Mouse (Mus musculus) inflammation-experienced regulatory T-cells, adult 6 months (primary cell): Measurements from ENCODE around the gene Csrnp2. TPM values are rescaled to one million over a fixed set of nuclear protein-coding genes. Genes with fewer than 3 reads are reported as not detected.
"Not testable (repeated sequence)": the region's sequence is repeated elsewhere in the genome, so short reads cannot be mapped to it uniquely, and the experiment has no call there.

Experiments used
- ATAC-seq: one replicate; pipeline ENCODE4 v1.8.0; 2017
- polyA plus RNA-seq, 3 experiments: library from polyadenylated mRNA; unstranded; fragments of 100-300 nt; shearing (Covaris generic); gene quantifications; one replicate each; pipeline ENCODE4 v1.2.1; 2017

The Csrnp2 gene
- 1 to 10 TPM in 2 of 3 experiments, under 1 TPM in 1; 0.91 to 1.8 (median 1.5) TPM for polyA plus RNA-seq

DNA sequence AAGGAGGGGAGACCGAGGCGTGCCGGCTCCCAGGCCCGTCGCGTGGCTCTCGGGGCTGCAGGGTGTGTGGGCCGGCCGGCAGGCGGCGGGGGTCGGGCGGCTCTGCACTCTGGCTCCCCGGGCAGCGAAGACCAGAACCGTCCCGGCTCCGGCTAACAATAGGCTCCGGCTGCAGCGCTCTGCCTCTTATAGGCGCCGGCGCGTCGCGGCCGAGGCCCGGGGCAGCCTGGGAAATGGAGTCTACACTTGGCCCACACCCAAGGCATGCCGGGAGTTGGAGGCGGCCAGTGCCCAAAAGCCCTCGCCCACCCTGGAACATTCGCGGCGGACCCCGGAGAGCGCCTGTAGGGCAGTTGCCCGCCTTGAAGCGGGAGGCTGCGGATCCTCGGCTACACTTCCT, at the start of gene Csrnp2:
Csrnp2 (minus strand) TSS at position 387 of the 400 bp plus-strand sequence.
- peak; percentile 97 for ATAC-seq

DNA sequence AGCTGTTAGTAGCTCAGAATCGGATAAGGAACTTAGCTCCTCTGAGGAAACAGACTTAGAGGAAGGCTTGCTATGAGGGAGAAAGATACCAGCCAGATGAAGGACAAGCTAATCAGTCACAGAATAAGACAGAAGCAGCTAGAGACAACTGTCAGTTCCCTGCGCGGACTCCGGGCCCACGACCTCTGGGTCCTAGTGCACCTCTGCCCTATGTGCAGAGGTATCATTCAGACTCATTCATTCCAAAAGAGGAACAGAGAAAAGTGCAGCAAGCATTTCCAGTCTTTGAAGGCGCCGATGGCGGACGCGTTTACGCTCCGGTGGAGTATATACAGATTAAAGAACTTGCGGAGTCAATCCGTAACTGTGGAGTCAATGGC, 48.4 kb upstream of the Csrnp2 start:
- not testable (repeated sequence) for ATAC-seq

DNA sequence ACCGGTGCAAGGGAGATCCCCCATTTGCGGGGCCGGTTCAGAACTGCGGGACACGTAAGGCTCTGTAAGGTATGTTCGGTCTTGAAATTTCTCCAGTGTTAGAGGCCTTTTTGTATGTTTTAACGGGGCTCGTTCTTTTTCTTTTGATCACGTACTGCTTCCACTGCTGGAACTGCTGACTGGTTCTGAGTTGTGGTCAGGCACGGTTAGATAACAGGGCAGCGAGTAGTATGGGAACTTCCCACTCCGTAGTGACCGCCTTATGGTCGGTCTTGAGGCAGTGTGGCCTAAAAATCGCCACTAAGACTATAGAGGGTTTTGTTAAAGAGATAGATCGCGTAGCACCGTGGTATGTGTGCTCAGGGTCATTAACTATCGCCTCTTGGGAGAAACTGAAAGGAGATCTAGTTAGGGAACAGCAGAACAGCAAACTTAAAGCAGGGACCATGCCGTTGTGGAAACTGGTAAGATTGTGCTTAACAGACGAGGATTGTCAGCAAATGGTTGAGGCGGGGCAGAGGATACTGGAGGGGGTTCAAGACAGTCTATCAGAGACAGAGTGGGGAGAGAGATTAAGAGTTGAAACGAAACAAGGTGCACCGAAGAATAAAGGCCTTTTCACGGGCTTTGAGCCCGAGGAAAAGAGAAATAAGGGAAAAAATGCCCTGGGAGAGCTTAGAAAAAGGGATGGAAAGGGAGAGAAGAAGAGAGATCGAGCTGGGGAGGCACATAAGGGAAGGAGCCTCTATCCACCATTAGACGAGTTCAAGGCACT, 47.8 kb upstream of the Csrnp2 start:
- not testable (repeated sequence) for ATAC-seq

DNA sequence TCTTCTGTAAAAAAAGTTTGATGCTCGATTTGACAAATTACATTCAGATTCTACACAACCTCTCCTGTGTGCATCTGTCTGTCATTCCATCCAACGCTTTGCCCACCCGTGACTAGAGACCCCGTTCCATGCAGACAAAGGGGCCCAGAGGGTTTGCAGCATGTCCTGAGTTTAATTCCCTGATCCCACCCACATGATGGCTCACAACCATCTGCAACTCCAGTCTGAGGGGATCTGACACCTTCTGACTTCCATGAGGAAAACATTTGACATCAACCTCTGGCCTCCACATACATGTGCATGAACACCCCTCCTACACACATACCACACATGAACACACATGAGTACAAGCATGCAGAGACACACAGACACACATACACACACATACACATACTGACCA, 46.1 kb upstream of the Csrnp2 start:
- ATAC-seq: no peak

DNA sequence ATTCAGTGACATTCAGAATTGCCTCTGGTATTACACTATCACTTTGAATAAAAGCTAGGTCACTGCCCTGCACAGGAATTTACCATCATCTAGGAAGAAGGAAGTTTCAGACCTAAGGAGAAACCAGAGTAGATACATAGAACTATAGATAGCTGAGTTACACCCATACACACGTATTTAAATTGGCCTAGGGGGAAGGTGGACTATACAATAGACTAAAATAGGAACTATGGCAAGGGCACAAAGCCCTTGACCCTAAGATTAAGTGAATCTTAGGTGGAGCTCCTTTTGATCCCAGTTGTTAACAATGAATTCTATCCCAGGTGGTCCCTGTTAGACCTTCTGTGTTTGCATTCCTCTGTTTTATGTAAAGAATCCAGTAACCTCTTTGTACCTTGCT, 45.7 kb upstream of the Csrnp2 start:
- ATAC-seq: not testable (repeated sequence)

DNA sequence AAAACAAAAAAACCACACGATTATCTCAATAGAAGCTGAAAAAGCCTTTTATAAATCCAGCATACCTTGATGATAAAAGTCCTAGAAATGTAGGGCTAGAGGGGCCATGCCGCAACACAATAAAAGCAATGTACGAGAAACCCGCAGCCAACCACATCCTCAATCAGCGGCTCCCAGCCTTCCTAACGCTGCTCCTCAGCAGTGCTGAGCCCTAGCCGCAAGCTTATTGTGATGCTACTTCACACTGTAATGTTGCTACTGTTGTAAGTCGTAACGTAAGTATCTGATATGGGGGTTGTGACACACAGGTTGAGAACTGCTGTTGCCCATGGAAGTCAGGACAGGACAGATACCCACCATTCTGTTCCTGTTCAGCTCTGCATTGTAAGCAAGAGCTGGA, 44.1 kb upstream of the Csrnp2 start:
- ATAC-seq: no peak

DNA sequence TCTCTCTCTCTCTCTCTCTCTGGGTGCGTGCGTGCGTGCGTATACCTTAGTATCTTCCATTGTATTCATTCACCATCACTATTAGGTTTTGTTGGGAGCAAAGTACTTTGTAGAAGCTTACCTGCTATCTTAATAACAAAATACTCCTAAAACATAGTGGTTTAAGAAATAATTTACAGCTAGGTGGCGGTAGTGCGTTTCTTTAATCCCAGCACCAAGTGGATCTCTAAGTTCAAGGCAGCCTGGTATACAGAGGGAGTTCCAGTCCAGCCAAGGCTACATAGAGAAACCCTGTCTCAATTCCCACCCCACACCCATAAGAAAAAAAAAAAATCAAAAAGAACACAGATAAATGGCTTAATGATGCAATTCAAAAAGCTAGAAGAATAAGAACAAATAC, 42.6 kb upstream of the Csrnp2 start:
- peak; percentile 68 for ATAC-seq

DNA sequence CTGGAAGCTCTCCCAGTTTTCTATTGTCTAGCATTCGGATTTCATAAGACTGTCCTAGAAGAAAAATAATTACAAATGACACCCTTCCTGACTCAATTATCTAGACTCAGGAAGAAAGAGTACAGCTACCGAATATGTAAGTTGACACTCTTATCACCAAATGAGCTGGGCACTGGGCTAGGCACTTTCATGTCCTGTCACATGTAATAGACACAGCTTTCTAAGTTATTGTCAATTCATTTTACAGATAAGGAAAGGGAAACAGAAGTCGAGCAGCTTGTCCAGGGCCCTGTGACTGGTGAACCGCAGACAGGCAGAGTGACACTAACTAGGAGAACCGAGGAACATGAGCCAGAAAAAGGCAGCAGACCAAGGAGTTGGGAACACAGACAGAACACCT, 32.6 kb upstream of the Csrnp2 start:
- ATAC-seq: no peak

DNA sequence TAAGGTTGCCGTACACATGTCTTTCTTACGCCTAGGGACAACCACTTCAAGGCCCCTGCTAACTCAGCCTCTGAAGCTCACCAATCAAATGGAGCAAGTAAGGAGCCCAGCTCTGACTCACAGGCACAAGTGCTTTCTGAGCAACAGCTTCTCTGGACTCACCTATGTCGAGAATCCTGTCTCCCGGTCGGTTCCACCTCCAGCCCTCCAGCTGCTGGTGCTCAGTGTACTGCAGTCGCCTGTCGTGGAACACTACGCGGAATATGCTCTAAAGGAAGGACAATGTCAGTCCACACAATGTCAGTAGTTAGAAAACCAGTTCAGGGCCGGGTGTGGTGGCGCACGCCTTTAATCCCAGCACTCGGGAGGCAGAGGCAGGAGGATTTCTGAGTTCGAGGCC, 30.1 kb upstream of the Csrnp2 start:
- ATAC-seq: no peak

DNA sequence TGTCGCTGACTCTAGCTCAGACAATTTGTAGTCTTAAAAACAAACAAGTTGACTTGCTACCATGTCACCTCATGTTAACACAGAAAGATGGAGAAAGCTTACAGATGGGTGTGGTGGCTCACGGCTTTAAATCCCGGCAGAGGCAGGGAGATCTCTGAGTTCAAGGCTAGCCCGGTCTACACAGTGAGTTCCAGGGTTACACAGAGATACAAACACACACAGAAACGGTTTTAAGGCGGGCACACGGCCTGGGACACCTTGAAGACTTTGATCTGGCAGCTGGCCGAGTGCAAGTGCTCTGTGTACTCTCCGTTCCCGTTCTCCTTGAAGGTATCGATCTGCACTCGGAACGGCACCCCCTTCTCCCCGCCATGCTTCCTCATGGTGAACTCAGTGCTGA, 25.0 kb upstream of the Csrnp2 start:
- ATAC-seq: no peak

DNA sequence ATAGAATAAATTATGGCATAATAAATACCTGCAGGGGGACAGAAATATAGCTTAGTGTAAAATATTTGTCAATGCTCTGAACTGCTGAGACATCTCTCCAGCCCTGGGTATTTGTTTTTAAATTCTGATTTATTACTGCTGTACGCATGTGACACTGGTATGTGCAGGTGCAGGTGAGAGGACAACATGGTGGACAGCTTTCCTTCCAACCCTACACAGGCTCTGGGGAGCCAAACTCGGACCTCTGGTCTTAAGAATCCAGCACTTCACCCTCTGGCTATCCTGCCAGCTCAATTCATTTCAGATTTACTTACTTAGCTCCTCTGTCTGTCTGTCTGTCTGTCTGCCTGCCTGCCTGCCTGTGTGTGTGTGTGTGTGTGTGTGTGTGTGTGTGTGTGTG, 19.8 kb upstream of the Csrnp2 start:
- ATAC-seq: no peak

DNA sequence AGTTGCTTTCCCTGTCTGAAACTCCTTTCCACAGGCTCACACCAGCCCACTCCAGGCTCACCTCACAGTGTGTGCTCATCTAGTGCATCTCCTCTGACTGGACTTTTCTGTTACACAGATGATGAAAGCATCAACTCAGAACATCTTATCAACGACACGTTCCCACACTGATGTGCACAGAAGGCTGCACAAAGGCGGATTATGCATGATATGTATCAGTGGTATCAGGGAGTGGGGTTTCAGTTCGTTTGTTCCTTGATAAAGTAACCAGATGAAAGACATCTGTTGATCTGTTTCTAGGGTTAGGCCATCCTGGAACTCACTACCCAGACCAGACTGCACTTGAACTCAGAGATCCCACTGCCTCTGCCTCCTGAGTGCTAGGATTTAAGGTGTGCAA, 18.1 kb upstream of the Csrnp2 start:
- ATAC-seq: no peak

DNA sequence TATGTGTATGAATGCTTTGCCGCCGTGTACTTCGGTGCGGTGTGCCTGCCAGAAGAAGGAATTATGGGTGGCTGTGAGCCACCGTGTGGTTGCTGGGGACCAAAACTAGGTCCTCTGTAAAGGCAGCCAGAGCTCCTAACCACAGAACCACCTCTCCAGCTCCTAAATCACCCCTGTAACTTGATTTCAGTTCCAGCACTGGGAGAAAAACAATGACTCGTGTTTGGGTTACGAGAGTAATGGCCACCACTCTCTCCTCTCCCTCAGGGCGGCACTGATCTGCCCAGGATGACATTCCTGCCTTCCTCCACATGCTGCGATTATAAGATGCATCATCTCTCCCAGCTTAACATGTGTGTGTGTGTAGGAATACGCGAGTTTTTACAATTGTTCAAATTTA, 14.8 kb upstream of the Csrnp2 start:
- ATAC-seq: no peak

DNA sequence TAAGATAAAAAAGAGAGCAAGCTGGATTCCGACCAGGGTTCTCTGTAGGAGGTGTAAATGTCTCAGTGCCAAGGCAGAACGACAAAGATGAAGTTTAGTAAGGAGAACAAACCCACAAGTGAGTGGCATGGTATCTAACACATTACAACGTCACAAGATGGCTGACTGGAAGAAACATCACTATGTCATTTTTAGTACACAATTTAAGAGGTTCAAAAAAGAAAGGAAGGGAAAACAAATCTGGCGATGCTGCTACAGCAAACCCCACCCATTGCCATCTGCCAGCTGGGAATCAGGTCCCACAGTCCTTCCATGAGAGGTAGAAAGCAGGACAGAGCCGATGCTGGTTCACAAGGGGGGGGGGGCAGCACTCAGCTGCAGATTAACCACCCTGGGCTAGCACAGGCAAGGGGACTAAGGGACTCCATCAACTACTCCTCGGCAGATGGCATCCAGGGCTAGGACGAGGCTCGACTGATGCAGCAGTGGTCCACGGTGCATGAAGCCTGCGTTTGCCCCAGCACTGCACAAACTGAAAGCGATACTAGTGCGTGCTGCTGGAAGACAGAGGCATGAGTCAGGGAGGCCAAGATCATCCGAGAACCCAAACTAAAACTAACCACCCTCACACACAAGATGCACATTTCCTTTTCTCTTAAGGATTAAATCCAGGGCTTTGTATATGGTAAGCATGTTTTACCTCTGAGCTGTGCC, 13.3 kb upstream of the Csrnp2 start:
- no peak for ATAC-seq

DNA sequence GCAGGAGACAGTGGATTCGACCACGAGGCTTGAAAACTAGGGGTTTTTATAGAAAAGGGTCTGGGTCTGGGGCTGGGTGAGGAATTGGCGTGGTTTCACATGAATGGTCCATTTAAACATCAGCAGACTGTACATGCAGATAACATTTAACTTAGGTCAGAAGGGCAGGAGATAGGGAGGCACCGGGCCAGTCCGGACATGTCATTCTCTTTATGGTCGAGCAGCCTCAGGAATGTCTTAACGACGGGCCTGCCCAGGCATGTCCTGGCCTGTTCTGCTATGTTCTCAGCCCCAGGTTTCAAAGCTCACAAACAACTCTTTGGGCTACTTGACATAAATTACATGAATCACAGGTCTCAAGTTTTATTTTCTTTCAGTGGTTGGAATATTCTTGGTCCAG, 4.2 kb upstream of the Csrnp2 start:
- not testable (repeated sequence) for ATAC-seq

DNA sequence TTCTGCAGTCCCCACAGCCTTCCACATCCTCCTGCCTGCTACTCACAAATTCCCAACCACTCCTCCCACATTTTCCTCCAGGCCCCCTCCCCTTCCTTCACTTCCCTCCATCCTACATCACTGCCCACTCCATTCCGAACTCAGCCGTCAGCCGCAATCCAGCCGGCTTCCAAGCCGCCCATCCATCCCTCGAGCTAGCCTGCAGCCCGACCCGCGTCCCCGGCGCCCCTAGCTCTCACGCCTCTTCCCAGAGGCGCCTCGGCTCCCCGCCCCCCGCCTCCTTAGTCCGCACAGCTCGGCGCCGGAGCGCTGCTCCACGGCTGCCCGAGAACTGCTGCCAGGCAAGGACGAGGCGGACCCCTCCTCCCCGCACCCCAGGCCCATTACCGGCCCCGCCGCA, 641 bp downstream of the Csrnp2 start:
- ATAC-seq: peak; percentile 36

DNA sequence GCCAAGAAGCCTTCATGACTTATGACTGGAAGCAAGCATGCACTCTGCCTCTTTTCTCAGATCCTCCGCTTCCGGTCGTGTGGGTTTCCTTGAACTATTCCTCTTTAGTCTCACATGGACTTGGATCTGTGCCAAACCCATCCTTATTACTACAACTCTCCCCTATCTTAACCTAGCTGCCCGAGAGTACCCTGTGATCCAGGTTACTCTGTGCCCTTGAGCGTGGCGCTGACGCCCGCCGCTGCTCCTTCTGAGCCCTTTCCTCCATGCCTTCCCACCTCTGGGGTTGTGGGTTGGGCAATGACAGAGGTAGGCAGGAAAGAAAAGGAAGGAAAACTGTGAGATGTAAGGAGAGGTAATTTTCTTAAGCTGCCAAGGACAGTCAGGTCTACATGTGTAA, 3.3 kb downstream of the Csrnp2 start:
- no peak for ATAC-seq

DNA sequence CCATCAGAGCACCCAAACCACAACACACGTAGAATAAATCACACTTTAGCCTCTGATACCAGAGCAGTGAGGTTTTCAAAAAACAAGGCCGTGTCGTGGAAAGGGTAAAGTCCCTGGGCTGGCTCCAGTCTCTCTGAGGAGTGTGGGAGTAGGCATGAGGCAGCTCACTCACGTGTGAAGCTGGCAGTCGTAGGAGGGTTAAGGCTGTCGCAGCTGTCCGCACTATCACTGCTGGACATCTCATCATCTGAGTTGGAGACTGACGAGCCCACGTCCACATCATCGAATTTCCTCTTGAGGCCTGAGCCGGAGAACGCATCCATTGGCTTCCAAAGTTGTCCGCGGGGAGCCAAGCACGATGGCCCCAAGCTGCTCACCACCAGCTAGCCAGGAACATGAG, 6.0 kb downstream of the Csrnp2 start:
- ATAC-seq: no peak

DNA sequence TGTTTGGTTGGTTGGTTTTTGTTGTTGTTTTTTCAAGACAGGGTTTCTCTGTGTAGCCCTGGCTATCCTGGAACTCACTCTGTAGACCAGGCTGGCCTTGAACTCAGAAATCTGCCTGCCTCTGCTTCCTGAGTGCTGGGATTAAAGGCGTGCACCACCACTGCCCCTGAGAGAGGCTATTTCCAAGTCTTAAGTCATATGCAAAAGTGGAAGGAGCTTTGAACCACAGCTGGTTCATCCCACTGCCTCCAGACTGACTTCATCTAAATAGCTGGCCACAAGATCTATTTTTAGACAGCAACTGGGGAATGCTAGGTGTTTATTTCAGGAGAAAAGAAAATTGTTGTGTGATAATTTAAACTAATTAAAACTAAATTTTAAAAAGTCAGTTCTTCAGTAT, 7.0 kb downstream of the Csrnp2 start:
- ATAC-seq: not testable (repeated sequence)

DNA sequence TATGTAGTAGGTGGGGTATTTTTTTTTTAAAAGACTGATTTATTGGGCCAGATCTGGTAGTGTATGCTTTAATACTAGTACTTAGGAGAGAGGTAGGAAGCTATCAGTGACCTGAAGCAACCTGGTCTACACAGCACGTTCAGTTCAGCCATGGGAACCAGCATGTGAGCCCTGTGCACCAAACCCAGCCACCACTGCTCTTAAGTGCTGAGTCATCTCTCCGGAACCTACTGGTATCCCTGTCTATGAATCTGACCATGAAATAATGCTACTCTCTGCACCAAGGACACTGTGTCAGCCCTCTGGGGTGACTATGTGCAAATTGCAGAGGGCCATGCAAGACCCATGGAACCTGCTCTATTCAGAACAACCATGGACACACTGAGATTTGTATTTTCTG, 8.2 kb downstream of the Csrnp2 start:
- no peak for ATAC-seq

DNA sequence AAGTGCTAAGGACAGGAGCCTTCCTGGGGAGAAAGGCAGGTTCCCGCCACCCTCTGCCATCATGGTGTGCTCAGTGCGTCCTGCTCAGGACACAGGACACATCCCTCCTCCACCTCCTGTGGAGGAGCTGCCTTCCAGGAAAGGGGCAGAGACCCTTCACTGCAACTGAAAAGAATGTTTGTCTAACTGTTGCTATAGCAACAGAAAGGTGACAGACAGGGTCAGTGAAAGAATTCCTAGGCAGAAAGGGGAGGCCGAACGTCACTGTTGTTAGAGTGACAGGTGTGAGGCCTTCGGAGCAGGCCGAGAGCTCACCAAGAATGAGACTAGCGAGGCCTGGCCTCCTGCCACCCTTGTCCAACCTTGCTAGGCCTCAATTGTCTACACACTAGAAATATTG, 8.8 kb downstream of the Csrnp2 start:
- no peak for ATAC-seq

DNA sequence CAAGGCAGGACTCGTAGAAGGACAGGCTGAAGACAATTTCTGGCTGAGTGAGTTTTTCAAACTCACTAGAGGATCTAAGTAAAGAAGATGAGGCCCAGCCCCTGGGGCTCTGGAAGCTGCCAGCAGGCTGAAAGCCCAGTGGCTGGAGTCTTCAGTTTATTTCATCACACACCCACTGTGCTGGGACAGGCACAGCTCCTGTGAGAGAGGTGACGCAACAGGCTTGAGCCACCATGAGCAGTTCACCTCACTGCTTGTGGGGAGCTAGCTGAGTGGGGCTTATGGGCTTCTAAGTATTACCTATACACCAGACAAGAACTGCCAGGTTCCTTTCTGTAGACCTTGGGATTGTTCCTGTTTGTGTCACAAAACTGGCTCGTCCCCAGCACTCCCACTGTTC, 9.7 kb downstream of the Csrnp2 start:
- no peak for ATAC-seq

DNA sequence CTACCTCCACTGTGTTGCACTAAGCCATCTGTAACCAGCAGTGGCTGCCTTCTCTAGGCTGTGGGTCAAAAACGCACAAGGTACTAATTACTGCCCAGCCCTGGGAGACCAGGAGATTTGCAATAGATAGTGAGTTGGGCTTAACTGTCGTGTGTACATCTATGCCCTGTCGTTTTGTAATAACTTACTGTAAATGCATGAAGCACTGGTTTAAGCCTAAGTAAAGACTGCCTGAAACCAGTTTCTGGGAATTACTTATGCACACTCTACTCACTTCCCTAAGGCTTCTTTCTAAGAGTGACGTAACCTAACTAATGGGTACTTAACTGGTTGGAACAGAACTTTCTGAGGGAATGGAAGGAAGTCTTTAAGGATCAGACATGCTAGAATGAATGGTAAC, 16.4 kb downstream of the Csrnp2 start:
- ATAC-seq: no peak

DNA sequence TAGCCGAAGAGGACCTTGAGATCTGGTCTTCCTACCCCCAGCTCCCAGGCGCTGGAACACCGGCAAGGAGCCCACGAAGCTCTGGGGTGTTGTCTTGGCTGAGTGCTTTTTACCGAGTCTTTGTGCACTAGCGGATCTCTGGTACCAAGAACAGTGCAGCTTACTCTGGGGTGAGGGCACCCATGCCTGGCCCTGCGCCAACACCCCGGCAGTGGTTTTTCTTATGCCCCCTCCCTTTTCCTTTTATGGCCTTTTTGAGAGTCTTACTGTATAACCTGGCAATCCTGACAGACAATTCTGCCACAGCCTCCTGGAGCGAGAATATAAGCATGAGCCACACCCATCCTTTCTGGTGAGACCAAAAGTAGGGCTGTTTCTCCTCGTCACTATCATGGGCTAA, 16.9 kb downstream of the Csrnp2 start:
- no peak for ATAC-seq
